ENCODE assay signal across 9 mouse cellular contexts in the genomic region with DNA sequence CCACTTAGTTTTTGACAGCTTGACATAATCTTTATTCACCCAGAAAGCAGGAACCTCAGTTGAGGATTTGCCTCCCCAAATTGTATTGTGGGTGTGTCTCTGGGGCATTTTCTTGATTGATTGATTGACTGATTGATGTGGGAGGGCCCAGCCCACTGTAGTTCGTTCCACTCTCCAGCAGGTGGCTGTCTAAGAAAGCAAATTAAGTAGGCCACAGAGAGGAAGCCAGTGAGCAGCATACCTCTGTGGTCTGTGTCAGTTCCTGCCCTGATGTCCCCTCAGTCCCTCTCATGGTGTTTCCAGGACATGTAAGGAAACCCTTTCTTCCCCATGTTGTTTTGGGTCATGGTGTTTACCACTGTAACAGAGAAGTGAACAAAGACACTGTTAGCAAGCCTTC. TPM values are rescaled to one million over a fixed set of nuclear protein-coding genes. Genes with fewer than 3 reads are reported as not detected.
A peak's percentile ranks its signal among the peaks of the same experiment; 100 is the strongest.
DNase-seq lines count a peak whose midpoint lies in the region; ATAC-seq lines count a peak whose summit lies in the region.
"Had no signal": no experiment of that assay in that cellular context is flagged by ENCODE, and none has a peak within 500 bp of the region (broad histone marks: within the 10 kb centered on the region; RNA-seq: fewer than 3 reads in every experiment).

No protein-coding gene starts in this region.

- WGBS in forebrain, embryonic 16.5 days, result 14% methylated on average over 1 of the region's 1 CpGs
- 6% methylated on average over 1 of the region's 1 CpGs for WGBS in liver, embryonic 11.5 days
- WGBS in neural tube, embryonic 12.5 days, result 13% methylated on average over 1 of the region's 1 CpGs

- no peak overlapping the region for H3K9ac ChIP-seq in forebrain, embryonic 16.5 days (replicated peaks; ENCODE audit: low read depth, low read length)
- no peak overlapping the region for H3K9ac ChIP-seq in liver, embryonic 11.5 days (ENCODE audit: low read depth, low read length)
- no peak overlapping the region for H3K9ac ChIP-seq in neural tube, embryonic 12.5 days
- H3K9ac ChIP-seq: heart, embryonic 15.5 days had no signal

- ATAC-seq in forebrain, embryonic 16.5 days, result peak; percentile 63
- ATAC-seq in liver, embryonic 11.5 days (replicated peaks; ENCODE audit: low FRiP score), result peak; percentile 66
- peak; percentile 44; the same call in 1 of the 2 replicates for ATAC-seq in neural tube, embryonic 12.5 days (ENCODE audit: low FRiP score, low read depth)
- ATAC-seq in erythroid progenitor cell, adult 5-6 weeks (replicated peaks; ENCODE audit: low FRiP score, poor library complexity, severe bottlenecking), result no peak

- H3K27ac ChIP-seq in forebrain, embryonic 16.5 days (ENCODE audit: low read length), result no peak overlapping the region
- H3K27ac ChIP-seq in liver, embryonic 11.5 days (ENCODE audit: low read depth, low read length), result no peak overlapping the region
- H3K27ac ChIP-seq in neural tube, embryonic 12.5 days, result no peak overlapping the region
- H3K27ac ChIP-seq: heart, embryonic 15.5 days had no signal

- H3K4me1 ChIP-seq in forebrain, embryonic 16.5 days (replicated peaks; ENCODE audit: control insufficient read depth, insufficient read depth, low read length), result no peaks in the 10 kb centered on the region
- H3K4me1 ChIP-seq in liver, embryonic 11.5 days (replicated peaks; ENCODE audit: control insufficient read depth, insufficient read depth, low read length), result no peaks in the 10 kb centered on the region
- no peaks in the 10 kb centered on the region for H3K4me1 ChIP-seq in neural tube, embryonic 12.5 days
- H3K4me1 ChIP-seq: heart, embryonic 15.5 days had no signal

- H3K4me2 ChIP-seq in forebrain, embryonic 16.5 days (ENCODE audit: low read length), result no peak overlapping the region
- H3K4me2 ChIP-seq in liver, embryonic 11.5 days, result no peak overlapping the region
- H3K4me2 ChIP-seq in neural tube, embryonic 12.5 days (replicated peaks), result no peak overlapping the region
- H3K4me2 ChIP-seq: heart, embryonic 15.5 days had no signal

- DNase-seq in urinary bladder, postnatal 25 days (ENCODE audit: low spot score), result peak; percentile 8
- no peak for DNase-seq in urinary bladder, adult 2 months (ENCODE audit: low spot score)
- peak; percentile 35 for DNase-seq in adrenal gland, postnatal 14 days
- DNase-seq in kidney, adult 9 months, result peak; percentile 59
- peak; percentile 31 for DNase-seq in liver, embryonic 11.5 days (ENCODE audit: low spot score)

- no peaks in the 10 kb centered on the region for H3K27me3 ChIP-seq in forebrain, embryonic 16.5 days (replicated peaks; ENCODE audit: control insufficient read depth, insufficient read depth, low read length)
- no peaks in the 10 kb centered on the region for H3K27me3 ChIP-seq in liver, embryonic 11.5 days (replicated peaks; ENCODE audit: control insufficient read depth, insufficient read depth, low read length)
- H3K27me3 ChIP-seq in neural tube, embryonic 12.5 days (replicated peaks), result no peaks in the 10 kb centered on the region
- H3K27me3 ChIP-seq: heart, embryonic 15.5 days had no signal

- no peaks in the 10 kb centered on the region for H3K9me3 ChIP-seq in forebrain, embryonic 16.5 days (ENCODE audit: control insufficient read depth, low read length)
- no peaks in the 10 kb centered on the region for H3K9me3 ChIP-seq in liver, embryonic 11.5 days (ENCODE audit: control insufficient read depth, low read length)
- no peaks in the 10 kb centered on the region for H3K9me3 ChIP-seq in neural tube, embryonic 12.5 days
- H3K9me3 ChIP-seq: heart, embryonic 15.5 days had no signal

- no peaks in the 10 kb centered on the region for H3K36me3 ChIP-seq in forebrain, embryonic 16.5 days (ENCODE audit: control insufficient read depth, insufficient read depth)
- peaks cover 5% of the 10 kb centered on the region; the same call in 1 of the 2 replicates for H3K36me3 ChIP-seq in liver, embryonic 11.5 days (ENCODE audit: control insufficient read depth, insufficient read depth, low read length)
- H3K36me3 ChIP-seq in neural tube, embryonic 12.5 days, result no peaks in the 10 kb centered on the region
- H3K36me3 ChIP-seq: heart, embryonic 15.5 days had no signal

- no peak overlapping the region for H3K4me3 ChIP-seq in forebrain, embryonic 16.5 days (replicated peaks; ENCODE audit: low read length)
- no peak overlapping the region for H3K4me3 ChIP-seq in liver, embryonic 11.5 days (ENCODE audit: low read depth, low read length)
- no peak overlapping the region for H3K4me3 ChIP-seq in neural tube, embryonic 12.5 days
- H3K4me3 ChIP-seq: heart, embryonic 15.5 days had no signal

RNA-seq across cellular contexts. Expression of a gene that starts 59.2 kb away (rescaled TPM):
- 21.4 and 26.4 TPM in 2 replicates for polyA plus RNA-seq in urinary bladder, adult 2 months (2012; rRNA removed)
- 61.8 and 67.1 TPM in 2 replicates for total RNA-seq in adrenal gland, postnatal 14 days (2021)
- polyA plus RNA-seq in forebrain, embryonic 16.5 days (2015; fragmentation: Nextera tagmentation; extraction: Ambion mirVana), result 16.0 and 20.5 TPM in 2 replicates
- 19.0 and 20.3 TPM in 2 replicates for polyA plus RNA-seq in liver, embryonic 11.5 days (2014; fragmentation: Nextera tagmentation; extraction: Ambion mirVana)
- polyA plus RNA-seq in neural tube, embryonic 12.5 days (2016; fragmentation: Nextera tagmentation; extraction: Ambion mirVana), result 12.4 and 17.4 TPM in 2 replicates
- total RNA-seq in erythroid progenitor cell, adult 5-6 weeks (2015; ENCODE audit: low replicate concordance), result 72.8 and 82.2 TPM in 2 replicates
- 53.0 and 61.3 TPM in 2 replicates for total RNA-seq in erythroid progenitor cell, adult 5-6 weeks (2017; ENCODE audit: low replicate concordance)
